Mouse (Mus musculus) intestine, embryonic 16.5 days (tissue): Measurements from ENCODE around the gene Card19. TPM values are rescaled to one million over a fixed set of nuclear protein-coding genes. Genes with fewer than 3 reads are reported as not detected.

Source experiments
- ATAC-seq: fragments of 200-750 bp; cut with Nextera tagmentation; 2 replicates; pipeline ENCODE4 v1.8.0; 2017; ENCODE audit warnings: moderate TSS enrichment, moderate library complexity
- H3K27ac ChIP-seq: fragments of 300-500 bp; sonication (generic); 2 replicates; pipeline ENCODE4 v1.5.1; 2014; ENCODE audit warnings: mild to moderate bottlenecking, low read length
- H3K27me3 ChIP-seq: fragments of 300-500 bp; sonication (generic); replicated peaks from 2 replicates; pipeline ENCODE4 v1.6.1; 2014; ENCODE audit warnings: low read length, control low read depth, mixed read lengths; ENCODE audit not compliant: control insufficient read depth, insufficient read depth
- H3K36me3 ChIP-seq: fragments of 300-500 bp; sonication (generic); 2 replicates; pipeline ENCODE4 v1.6.1; 2014; ENCODE audit warnings: low read length, control low read depth; ENCODE audit not compliant: control insufficient read depth, insufficient read depth
- H3K4me1 ChIP-seq: fragments of 300-500 bp; sonication (generic); 2 replicates; pipeline ENCODE4 v1.6.1; 2014; ENCODE audit warnings: low read length, control low read depth, mixed read lengths; ENCODE audit not compliant: control insufficient read depth, insufficient read depth
- H3K4me2 ChIP-seq: fragments of 300-500 bp; sonication (generic); 2 replicates; pipeline ENCODE4 v1.6.1; 2014; ENCODE audit warnings: low read depth, low read length, control low read depth
- H3K4me3 ChIP-seq: fragments of 300-500 bp; sonication (generic); 2 replicates; pipeline ENCODE4 v1.5.1; 2014; ENCODE audit warnings: mild to moderate bottlenecking, low read length
- H3K9ac ChIP-seq: fragments of 300-500 bp; sonication (generic); 2 replicates; pipeline ENCODE4 v1.6.1; 2014; ENCODE audit warnings: low read depth, low read length
- H3K9me3 ChIP-seq: fragments of 300-500 bp; sonication (generic); 2 replicates; pipeline ENCODE4 v1.6.1; 2016; ENCODE audit warnings: low read length, control low read depth; ENCODE audit not compliant: control insufficient read depth
- WGBS: fragments of 180-500 bp; shearing (Covaris S2); extraction: QIAGEN DNeasy Blood & Tissue Kit; methylation state at CpG from one replicate; pipeline ENCODE4 v1.1.7; 2014; 5-methylcytosine and 5-hydroxymethylcytosine counted together
- polyA plus RNA-seq: library from polyadenylated mRNA; unstranded; fragments of >200 nt; fragmentation: Nextera tagmentation; extraction: Ambion mirVana; gene quantifications from 2 replicates; pipeline ENCODE4 v1.2.1, GENCODE M21; 2015

The Card19 gene
- polyA plus RNA-seq, 1 experiment from 2014 or later = 58.8 TPM

DNA sequence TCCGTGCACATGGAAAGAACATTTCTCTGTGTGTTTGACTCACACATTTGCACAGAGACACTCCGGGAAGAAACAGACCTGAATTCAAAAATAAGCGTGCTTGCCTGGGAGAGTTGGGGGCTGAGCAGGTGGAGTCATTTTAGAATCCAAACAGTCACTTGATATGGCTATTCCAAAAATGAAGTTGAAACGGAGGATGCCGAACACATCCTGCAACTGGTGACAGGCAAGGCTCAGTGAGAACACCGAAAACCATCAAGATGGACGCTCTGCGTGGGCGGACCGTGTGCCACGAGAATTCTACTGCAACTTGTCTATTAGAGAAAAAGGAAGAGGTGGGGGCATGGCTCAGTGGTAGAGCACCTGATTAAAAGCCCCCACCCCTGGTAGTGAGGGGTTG is 45.2 kb downstream of the Card19 start:
- no peaks in the 10 kb centered on the region for H3K36me3 ChIP-seq
- no peak overlapping the region for H3K4me3 ChIP-seq
- WGBS = 89% methylated on average over 11 of the region's 11 CpGs
- H3K9ac ChIP-seq = no peak overlapping the region
- no peak overlapping the region for H3K27ac ChIP-seq
- no peaks in the 10 kb centered on the region for H3K27me3 ChIP-seq
- no peak for ATAC-seq
- no peaks in the 10 kb centered on the region for H3K4me1 ChIP-seq
- no peak overlapping the region for H3K4me2 ChIP-seq
- no peaks in the 10 kb centered on the region for H3K9me3 ChIP-seq

DNA sequence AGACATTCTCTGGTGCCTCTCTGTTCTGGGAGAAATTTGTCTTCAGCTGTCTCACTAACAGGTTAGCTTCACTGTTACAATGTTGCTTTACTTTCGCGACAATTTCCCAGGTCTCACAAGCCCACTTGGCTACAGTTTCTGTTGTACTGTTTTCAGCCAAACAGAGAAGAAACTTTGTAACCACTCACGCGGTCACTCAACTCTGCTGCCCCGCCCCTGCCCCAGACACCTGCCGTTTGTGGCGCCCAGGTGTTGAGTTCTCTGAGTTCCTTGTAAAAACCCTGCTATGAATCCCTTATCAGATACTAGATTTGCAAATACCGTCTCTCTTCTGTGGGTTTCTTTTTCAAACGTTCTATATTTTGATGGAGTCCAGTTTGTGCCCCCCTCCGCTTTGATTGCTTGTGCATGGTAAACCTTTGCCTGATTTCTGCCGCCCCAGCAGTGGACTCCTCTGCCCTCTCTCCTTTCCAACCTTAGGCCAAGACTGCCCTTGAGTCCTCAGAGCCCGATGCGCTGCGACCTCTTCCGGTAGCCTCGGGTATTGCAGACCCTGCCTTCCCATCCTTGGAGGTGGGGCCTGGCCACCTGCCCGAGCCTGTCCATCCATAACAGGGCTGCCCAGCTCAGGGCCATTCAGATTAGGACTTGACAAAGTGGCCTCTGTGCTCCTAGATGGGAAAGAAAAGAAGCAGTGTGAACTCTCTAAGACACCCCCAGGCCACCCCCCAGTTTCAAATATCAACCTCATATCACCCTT is 46.2 kb downstream of the Card19 start:
- WGBS = 16% methylated on average over 17 of the region's 17 CpGs
- no peaks in the 10 kb centered on the region for H3K4me1 ChIP-seq
- ATAC-seq = peak; percentile 82
- 0 out of 2 replicates have a peak overlapping the region, but pooled peaks have one; percentile 6 for H3K9ac ChIP-seq
- no peak overlapping the region for H3K4me3 ChIP-seq
- H3K27ac ChIP-seq = peak overlapping the region; percentile 49; the same call in 1 of the 2 replicates
- H3K27me3 ChIP-seq = no peaks in the 10 kb centered on the region
- no peaks in the 10 kb centered on the region for H3K9me3 ChIP-seq
- no peak overlapping the region for H3K4me2 ChIP-seq
- H3K36me3 ChIP-seq = no peaks in the 10 kb centered on the region

DNA sequence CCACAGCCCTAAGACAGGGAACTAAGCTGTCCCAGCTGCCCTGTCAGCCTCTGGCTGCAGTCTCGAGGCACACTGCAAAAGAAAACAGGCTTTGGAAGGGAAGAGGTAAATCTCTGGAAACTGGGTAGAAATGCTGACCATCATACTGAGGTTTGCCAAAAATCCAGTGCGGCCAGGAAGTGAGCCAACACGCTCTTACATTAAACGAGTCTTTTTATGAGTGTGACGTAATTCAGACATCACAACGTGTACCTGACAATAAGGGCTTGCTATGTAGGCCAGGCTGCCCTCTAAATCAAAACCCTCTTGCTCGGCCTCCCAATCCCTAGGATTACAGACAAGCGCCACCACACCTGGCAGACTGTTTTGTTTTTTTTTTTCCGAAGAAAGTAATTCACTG is 48.8 kb downstream of the Card19 start:
- peaks cover 8% of the 10 kb centered on the region; the same call in 1 of the 2 replicates for H3K4me1 ChIP-seq
- no peak overlapping the region for H3K9ac ChIP-seq
- no peak overlapping the region for H3K27ac ChIP-seq
- no peaks in the 10 kb centered on the region for H3K27me3 ChIP-seq
- H3K9me3 ChIP-seq = no peaks in the 10 kb centered on the region
- no peak overlapping the region for H3K4me2 ChIP-seq
- H3K4me3 ChIP-seq = no peak overlapping the region
- 65% methylated on average over 9 of the region's 9 CpGs for WGBS
- no peak for ATAC-seq
- no peaks in the 10 kb centered on the region for H3K36me3 ChIP-seq

DNA sequence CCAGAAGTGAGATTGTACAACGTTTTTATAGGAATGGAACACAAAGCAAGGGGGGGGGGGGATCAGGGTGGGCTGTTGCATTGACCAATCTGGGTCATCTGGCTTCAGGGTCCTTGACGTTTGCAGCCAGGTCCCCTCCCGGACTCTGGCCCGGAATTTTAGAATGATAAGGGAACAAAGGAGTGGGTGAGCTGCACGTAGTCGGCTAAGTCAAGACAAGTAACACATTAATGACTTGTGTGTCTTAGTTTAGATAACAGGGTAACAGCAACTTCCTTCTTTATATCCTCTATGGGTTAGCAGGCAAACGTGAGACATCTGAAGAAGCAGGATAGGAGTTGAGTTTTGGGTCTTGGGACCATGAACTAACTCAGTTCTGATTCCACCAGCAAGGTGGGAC is 52.2 kb downstream of the Card19 start:
- Histone ChIP-seq H3K9me3 (no peaks in the 10 kb centered on the region), H3K36me3 (no peaks in the 10 kb centered on the region), H3K27ac (peak overlapping the region; percentile 69), H3K4me1 (peaks cover 10% of the 10 kb centered on the region; the same call in 1 of the 2 replicates), H3K4me2 (no peak overlapping the region), H3K9ac (no peak overlapping the region), H3K27me3 (no peaks in the 10 kb centered on the region), H3K4me3 (no peak overlapping the region)
- 50% methylated on average over 7 of the region's 7 CpGs for WGBS
- ATAC-seq = peak; percentile 53

DNA sequence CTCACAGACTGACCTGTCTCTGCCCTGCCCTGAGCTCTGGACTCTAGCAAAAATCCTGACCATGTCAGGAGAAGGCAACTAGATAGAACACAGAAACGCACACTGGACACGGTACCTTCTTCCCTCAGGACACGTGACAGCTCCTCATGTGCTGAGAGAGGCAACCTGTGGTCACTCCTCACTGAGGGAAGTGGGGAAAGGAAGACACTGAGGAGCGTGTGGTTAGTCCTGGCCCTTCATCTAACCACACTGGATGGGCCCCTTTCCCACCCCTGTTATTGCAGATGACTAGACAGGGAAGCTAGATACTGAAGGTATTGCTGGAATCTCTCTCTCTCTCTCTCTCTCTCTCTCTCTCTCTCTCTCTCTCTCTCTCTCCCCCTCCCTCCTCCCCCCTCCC is 53.1 kb downstream of the Card19 start:
- Histone ChIP-seq H3K9me3 (no peaks in the 10 kb centered on the region), H3K36me3 (no peaks in the 10 kb centered on the region), H3K4me3 (no peak overlapping the region), H3K9ac (no peak overlapping the region), H3K27me3 (no peaks in the 10 kb centered on the region), H3K4me2 (no peak overlapping the region), H3K27ac (no peak overlapping the region), H3K4me1 (peaks cover 10% of the 10 kb centered on the region; the same call in 1 of the 2 replicates)
- 48% methylated on average over 4 of the region's 4 CpGs for WGBS
- ATAC-seq = no peak

DNA sequence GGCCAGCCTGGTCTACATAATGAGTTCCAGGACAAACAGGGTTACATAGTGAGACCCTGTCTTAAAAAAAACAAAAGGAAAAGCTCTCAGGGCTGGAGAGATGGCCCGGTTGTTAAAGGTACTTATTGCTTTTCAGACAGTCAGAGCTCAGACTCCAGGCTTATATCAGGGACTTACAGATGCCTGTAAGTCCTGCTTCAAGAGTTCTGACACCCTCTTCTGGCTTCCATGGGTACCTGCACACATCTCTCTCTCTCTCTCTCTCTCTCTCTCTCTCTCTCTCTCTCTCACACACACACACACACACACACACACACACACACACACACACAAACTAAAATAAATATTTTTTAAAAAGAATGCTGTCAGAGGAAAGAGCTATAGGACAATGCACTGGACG is 54.6 kb downstream of the Card19 start:
- no peak overlapping the region for H3K4me3 ChIP-seq
- no peaks in the 10 kb centered on the region for H3K36me3 ChIP-seq
- H3K9me3 ChIP-seq = 0 out of 2 replicates have a peak, but pooled peaks cover 3% of the 10 kb centered on the region
- peaks cover 10% of the 10 kb centered on the region; the same call in 1 of the 2 replicates for H3K4me1 ChIP-seq
- no peak overlapping the region for H3K27ac ChIP-seq
- WGBS = 56% methylated on average over 2 of the region's 2 CpGs
- no peak for ATAC-seq
- no peaks in the 10 kb centered on the region for H3K27me3 ChIP-seq
- H3K4me2 ChIP-seq = no peak overlapping the region
- H3K9ac ChIP-seq = no peak overlapping the region

DNA sequence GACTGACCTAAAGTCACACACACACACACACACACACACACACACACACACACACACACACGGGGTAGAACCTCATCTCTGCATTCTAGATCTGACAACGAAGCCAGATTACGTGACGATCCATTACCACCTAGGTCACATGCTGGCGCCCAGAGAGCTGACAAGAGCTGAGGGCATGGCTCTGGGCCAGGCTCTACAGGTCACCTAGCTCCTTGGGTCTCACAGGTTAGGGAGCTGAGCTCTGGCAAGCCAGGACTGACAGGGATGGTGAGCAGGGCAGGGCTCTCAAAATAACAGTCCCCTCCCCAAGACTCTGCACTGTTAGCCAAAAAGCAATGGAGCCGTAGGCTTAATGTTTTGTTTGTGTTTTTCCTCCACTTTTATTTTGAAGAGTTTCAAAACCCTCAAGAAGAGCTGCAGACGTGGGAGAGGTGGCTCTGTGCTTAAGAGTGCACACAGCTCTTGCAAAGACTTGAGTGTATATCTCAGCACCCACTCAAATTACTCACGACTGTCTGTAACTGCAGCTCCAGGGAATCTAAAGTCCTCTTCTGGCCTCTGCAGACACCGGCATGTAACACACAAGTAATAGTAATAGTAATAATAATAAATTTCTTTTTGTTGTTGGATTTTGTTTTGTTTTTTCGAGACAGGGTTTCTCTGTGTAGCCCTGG is 57.7 kb downstream of the Card19 start:
- no peaks in the 10 kb centered on the region for H3K36me3 ChIP-seq
- no peaks in the 10 kb centered on the region for H3K27me3 ChIP-seq
- no peak for ATAC-seq
- H3K27ac ChIP-seq = no peak overlapping the region
- H3K4me2 ChIP-seq = no peak overlapping the region
- H3K9ac ChIP-seq = no peak overlapping the region
- H3K9me3 ChIP-seq = 0 out of 2 replicates have a peak, but pooled peaks cover 3% of the 10 kb centered on the region
- no peak overlapping the region for H3K4me3 ChIP-seq
- WGBS = 67% methylated on average over 10 of the region's 10 CpGs
- peaks cover 11% of the 10 kb centered on the region for H3K4me1 ChIP-seq

DNA sequence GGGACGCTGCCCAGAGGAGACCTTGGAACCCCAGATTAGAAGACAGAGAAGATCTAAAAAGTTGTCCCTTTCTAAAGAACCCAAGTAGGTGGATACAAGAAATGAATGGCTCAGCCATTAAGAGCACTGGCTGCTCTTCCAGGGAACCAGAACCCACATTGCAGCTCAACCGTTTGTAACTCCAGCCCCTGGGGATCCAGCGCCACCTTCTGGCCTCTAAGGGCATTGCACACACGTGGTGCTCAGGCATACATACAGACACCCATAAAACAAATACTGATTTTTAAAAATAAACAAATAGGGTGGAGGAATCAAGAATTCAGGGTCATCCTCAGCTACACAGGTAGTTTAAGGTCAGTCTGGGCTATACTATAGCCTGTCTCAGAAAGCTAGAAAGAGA is 59.2 kb downstream of the Card19 start:
- 76% methylated on average over 4 of the region's 4 CpGs for WGBS

DNA sequence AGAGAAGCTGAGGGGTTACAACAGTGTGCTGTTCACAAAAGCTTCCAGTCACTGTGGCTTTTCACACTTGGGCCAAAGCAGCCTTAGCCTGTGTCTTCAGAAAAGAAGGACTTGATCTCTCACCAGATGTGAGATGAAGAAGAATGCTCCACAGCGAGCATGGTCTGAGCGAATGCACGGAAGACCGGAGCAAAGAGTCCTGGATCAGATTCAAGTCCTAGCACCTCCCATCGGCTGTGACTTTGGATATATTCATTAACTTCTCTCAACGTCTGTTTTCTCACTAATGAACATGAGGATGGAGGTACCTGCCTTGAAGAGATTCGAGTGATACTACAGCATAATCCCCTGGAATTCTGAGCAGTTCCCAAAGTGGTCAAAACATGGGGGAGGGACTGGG is 61.2 kb downstream of the Card19 start:
- ATAC-seq = no peak
- no peak overlapping the region for H3K9ac ChIP-seq
- 46% methylated on average over 7 of the region's 7 CpGs for WGBS

More for the DNA sequence above, 59.2 kb downstream of the Card19 start:
- ATAC-seq = no peak
- Histone ChIP-seq H3K27ac (no peak overlapping the region), H3K4me2 (no peak overlapping the region), H3K27me3 (no peaks in the 10 kb centered on the region), H3K4me1 (peaks cover 10% of the 10 kb centered on the region), H3K9me3 (0 out of 2 replicates have a peak, but pooled peaks cover 3% of the 10 kb centered on the region), H3K4me3 (no peak overlapping the region), H3K9ac (no peak overlapping the region), H3K36me3 (no peaks in the 10 kb centered on the region)

More for the DNA sequence above, 61.2 kb downstream of the Card19 start:
- Histone ChIP-seq H3K27me3 (no peaks in the 10 kb centered on the region), H3K27ac (no peak overlapping the region), H3K9me3 (0 out of 2 replicates have a peak, but pooled peaks cover 3% of the 10 kb centered on the region), H3K36me3 (no peaks in the 10 kb centered on the region), H3K4me2 (no peak overlapping the region), H3K4me3 (no peak overlapping the region), H3K4me1 (peaks cover 8% of the 10 kb centered on the region)
